Mouse (Mus musculus): ENCODE results near the gene Tm2d1. TPM values are rescaled to one million over a fixed set of nuclear protein-coding genes. Genes with fewer than 3 reads are reported as not detected.

Tm2d1 gene
- polyA plus RNA-seq, 1 experiment from 2014 or later, result 143 TPM

DNA sequence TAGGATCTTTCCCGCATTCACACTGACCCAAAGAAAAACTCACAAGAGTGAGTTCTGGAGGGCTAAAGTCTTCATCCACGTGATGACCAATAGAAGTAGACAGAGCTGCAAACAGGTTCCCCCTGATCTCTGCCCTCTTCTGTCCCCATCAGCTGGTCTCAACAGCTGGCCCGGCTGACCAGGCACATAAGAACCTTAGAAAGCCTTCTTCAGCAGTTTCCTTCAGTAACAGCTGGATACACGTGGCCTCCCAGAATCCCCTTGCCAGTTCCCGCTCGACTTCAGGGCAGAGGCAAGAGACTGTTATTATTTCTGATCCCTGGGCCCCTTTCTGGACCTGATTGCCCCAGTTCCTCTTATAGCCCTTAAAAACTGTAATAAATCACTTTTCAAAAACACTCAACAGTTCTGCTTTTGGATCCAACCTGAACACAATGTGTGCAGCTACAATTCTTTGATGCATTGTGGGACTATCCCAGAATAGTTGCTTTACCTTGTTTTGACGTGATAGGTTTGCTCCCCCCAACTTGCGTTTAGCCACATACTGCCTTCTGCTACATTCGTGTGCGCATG, 43.0 kb downstream of the Tm2d1 start:
- Histone ChIP-seq H3K27ac (ENCODE audit: low read length) (no peak overlapping the region), H3K4me3 (ENCODE audit: low read depth, low read length) (no peak overlapping the region), H3K9ac (ENCODE audit: low read depth, low read length) (no peak overlapping the region), H3K4me2 (ENCODE audit: low read length) (no peak overlapping the region), H3K36me3 (ENCODE audit: control insufficient read depth, insufficient read depth, low read length) (no peaks in the 10 kb centered on the region), H3K9me3 (replicated peaks; ENCODE audit: control insufficient read depth, low read length, poor library complexity, severe bottlenecking) (no peaks in the 10 kb centered on the region), H3K27me3 (ENCODE audit: control insufficient read depth, insufficient read depth, low read depth, low read length) (no peaks in the 10 kb centered on the region), H3K4me1 (ENCODE audit: control insufficient read depth, insufficient read depth, low read length) (no peaks in the 10 kb centered on the region)
- ATAC-seq, result no peak
- WGBS, result 86% methylated on average over 10 of the region's 10 CpGs

GRCm38 (mm10) chr4:98338636-98339630, 44.2 kb downstream of the Tm2d1 start:
- Histone ChIP-seq H3K4me3 (ENCODE audit: low read depth, low read length) (no peak overlapping the region), H3K9me3 (replicated peaks; ENCODE audit: control insufficient read depth, low read length, poor library complexity, severe bottlenecking) (no peaks in the 10 kb centered on the region), H3K9ac (ENCODE audit: low read depth, low read length) (no peak overlapping the region), H3K27me3 (ENCODE audit: control insufficient read depth, insufficient read depth, low read depth, low read length) (no peaks in the 10 kb centered on the region), H3K4me2 (ENCODE audit: low read length) (no peak overlapping the region), H3K4me1 (ENCODE audit: control insufficient read depth, insufficient read depth, low read length) (no peaks in the 10 kb centered on the region), H3K36me3 (ENCODE audit: control insufficient read depth, insufficient read depth, low read length) (no peaks in the 10 kb centered on the region), H3K27ac (ENCODE audit: low read length) (no peak overlapping the region)
- ATAC-seq, result peak; percentile 36; the same call in 1 of the 2 replicates
- 44% methylated on average over 14 of the region's 14 CpGs for WGBS

DNA sequence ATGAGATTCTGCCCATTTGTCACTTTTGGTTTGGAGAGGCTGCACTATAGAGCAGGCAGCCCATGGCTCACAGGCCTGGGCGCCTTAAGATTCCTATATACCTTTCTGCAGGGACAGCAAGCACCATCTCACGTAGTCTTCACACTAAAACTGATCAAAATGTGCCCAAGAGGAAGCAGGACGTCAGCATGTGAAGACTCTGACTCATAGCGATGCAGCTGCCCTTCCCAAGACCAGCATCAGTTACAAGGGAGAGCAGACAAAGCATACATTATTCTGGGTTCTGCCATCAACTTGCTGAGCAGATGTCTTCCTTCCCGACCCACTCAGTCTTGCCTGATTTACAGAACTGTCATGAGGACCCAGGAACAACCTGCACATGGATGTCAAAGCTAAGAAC, 45.9 kb downstream of the Tm2d1 start:
- Histone ChIP-seq H3K27me3 (ENCODE audit: control insufficient read depth, insufficient read depth, low read depth, low read length) (no peaks in the 10 kb centered on the region), H3K27ac (ENCODE audit: low read length) (no peak overlapping the region), H3K9ac (ENCODE audit: low read depth, low read length) (no peak overlapping the region), H3K4me3 (ENCODE audit: low read depth, low read length) (no peak overlapping the region), H3K4me2 (ENCODE audit: low read length) (no peak overlapping the region), H3K36me3 (ENCODE audit: control insufficient read depth, insufficient read depth, low read length) (no peaks in the 10 kb centered on the region), H3K4me1 (ENCODE audit: control insufficient read depth, insufficient read depth, low read length) (no peaks in the 10 kb centered on the region), H3K9me3 (replicated peaks; ENCODE audit: control insufficient read depth, low read length, poor library complexity, severe bottlenecking) (no peaks in the 10 kb centered on the region)
- no peak for ATAC-seq
- WGBS, result 77% methylated on average over 5 of the region's 5 CpGs

GRCm38 (mm10) chr4:98335726-98336125, 47.4 kb downstream of the Tm2d1 start:
- Histone ChIP-seq H3K27me3 (ENCODE audit: control insufficient read depth, insufficient read depth, low read depth, low read length) (no peaks in the 10 kb centered on the region), H3K9me3 (replicated peaks; ENCODE audit: control insufficient read depth, low read length, poor library complexity, severe bottlenecking) (no peaks in the 10 kb centered on the region), H3K4me2 (ENCODE audit: low read length) (no peak overlapping the region), H3K9ac (ENCODE audit: low read depth, low read length) (no peak overlapping the region), H3K27ac (ENCODE audit: low read length) (no peak overlapping the region), H3K36me3 (ENCODE audit: control insufficient read depth, insufficient read depth, low read length) (no peaks in the 10 kb centered on the region), H3K4me3 (ENCODE audit: low read depth, low read length) (no peak overlapping the region), H3K4me1 (ENCODE audit: control insufficient read depth, insufficient read depth, low read length) (no peaks in the 10 kb centered on the region)
- 90% methylated on average over 8 of the region's 8 CpGs for WGBS
- no peak for ATAC-seq

- H3K9ac ChIP-seq (ENCODE audit: low read depth, low read length), result peak overlapping the region; percentile 59
- peak; percentile 96 for ATAC-seq
- H3K4me2 ChIP-seq (ENCODE audit: low read length), result peak overlapping the region; percentile 65
- no peaks in the 10 kb centered on the region for H3K36me3 ChIP-seq (ENCODE audit: control insufficient read depth, insufficient read depth, low read length)
- H3K27ac ChIP-seq (ENCODE audit: low read length), result peak overlapping the region; percentile 80
- H3K4me3 ChIP-seq (ENCODE audit: low read depth, low read length), result peak overlapping the region; percentile 41
- under 1% methylated on average over 29 of the region's 29 CpGs for WGBS
- no peaks in the 10 kb centered on the region for H3K27me3 ChIP-seq (ENCODE audit: control insufficient read depth, insufficient read depth, low read depth, low read length)
- H3K4me1 ChIP-seq (ENCODE audit: control insufficient read depth, insufficient read depth, low read length), result peaks cover 7% of the 10 kb centered on the region; the same call in 1 of the 2 replicates
- peaks cover 3% of the 10 kb centered on the region; the same call in 1 of the 2 replicates for H3K9me3 ChIP-seq (replicated peaks; ENCODE audit: control insufficient read depth, low read length, poor library complexity, severe bottlenecking)
These were observed 60.9 kb downstream of the Tm2d1 start for GRCm38 (mm10) chr4:98322223-98322622.

GRCm38 (mm10) chr4:98321371-98322111, 61.6 kb downstream of the Tm2d1 start:
- Histone ChIP-seq H3K27ac (ENCODE audit: low read length) (peak overlapping the region; percentile 80), H3K36me3 (ENCODE audit: control insufficient read depth, insufficient read depth, low read length) (no peaks in the 10 kb centered on the region), H3K9ac (ENCODE audit: low read depth, low read length) (peak overlapping the region; percentile 59), H3K27me3 (ENCODE audit: control insufficient read depth, insufficient read depth, low read depth, low read length) (no peaks in the 10 kb centered on the region), H3K9me3 (replicated peaks; ENCODE audit: control insufficient read depth, low read length, poor library complexity, severe bottlenecking) (peaks cover 3% of the 10 kb centered on the region; the same call in 1 of the 2 replicates), H3K4me1 (ENCODE audit: control insufficient read depth, insufficient read depth, low read length) (peaks cover 7% of the 10 kb centered on the region; the same call in 1 of the 2 replicates), H3K4me3 (ENCODE audit: low read depth, low read length) (peak overlapping the region; percentile 41), H3K4me2 (ENCODE audit: low read length) (peak overlapping the region; percentile 65)
- WGBS, result under 1% methylated on average over 18 of the region's 18 CpGs
- ATAC-seq, result peak; percentile 81

DNA sequence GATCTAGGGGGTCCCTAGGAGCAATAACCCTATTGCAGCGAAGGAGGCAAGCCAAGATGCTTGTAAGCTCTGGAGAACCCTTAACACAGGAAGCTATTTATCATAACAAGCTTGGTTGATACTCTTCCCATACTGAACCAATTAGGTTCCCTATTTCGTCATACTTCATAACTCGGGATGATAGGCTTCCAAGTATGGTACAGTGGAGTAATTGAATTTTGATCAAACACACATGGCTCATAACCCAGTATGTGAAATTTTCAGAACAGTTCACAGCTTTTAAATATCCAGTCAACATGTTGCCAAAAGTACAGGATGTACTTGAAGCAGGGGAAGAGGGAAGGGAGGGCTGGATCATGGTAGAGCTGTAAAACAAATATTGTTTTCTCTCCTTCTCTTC, 64.3 kb downstream of the Tm2d1 start:
- H3K4me3 ChIP-seq (ENCODE audit: low read depth, low read length), result no peak overlapping the region
- no peaks in the 10 kb centered on the region for H3K9me3 ChIP-seq (replicated peaks; ENCODE audit: control insufficient read depth, low read length, poor library complexity, severe bottlenecking)
- no peak for ATAC-seq
- no peaks in the 10 kb centered on the region for H3K27me3 ChIP-seq (ENCODE audit: control insufficient read depth, insufficient read depth, low read depth, low read length)
- no peaks in the 10 kb centered on the region for H3K36me3 ChIP-seq (ENCODE audit: control insufficient read depth, insufficient read depth, low read length)
- no peak overlapping the region for H3K9ac ChIP-seq (ENCODE audit: low read depth, low read length)
- 84% methylated on average over 3 of the region's 3 CpGs for WGBS
- H3K4me1 ChIP-seq (ENCODE audit: control insufficient read depth, insufficient read depth, low read length), result peaks cover 7% of the 10 kb centered on the region; the same call in 1 of the 2 replicates
- no peak overlapping the region for H3K27ac ChIP-seq (ENCODE audit: low read length)
- no peak overlapping the region for H3K4me2 ChIP-seq (ENCODE audit: low read length)

DNA sequence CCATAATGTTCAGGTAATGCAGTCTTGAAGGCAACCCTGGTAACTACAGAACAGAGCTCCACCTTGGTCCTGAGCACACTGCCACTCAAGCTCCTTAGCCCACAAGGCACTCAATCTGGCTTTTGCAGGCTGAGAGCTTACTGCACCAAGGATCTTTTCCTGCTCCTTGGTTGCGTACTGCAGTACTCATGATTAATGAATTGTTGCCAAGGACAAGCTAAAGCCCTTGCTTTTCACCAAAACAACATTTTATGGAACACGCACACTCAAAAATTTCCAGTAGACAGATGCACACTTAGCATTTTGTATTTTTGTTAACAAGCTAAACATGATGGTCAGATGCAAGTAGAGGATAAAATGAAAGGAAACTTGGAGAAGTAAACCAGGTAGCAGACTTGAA, 66.0 kb downstream of the Tm2d1 start:
- no peak overlapping the region for H3K4me3 ChIP-seq (ENCODE audit: low read depth, low read length)
- no peaks in the 10 kb centered on the region for H3K36me3 ChIP-seq (ENCODE audit: control insufficient read depth, insufficient read depth, low read length)
- H3K9ac ChIP-seq (ENCODE audit: low read depth, low read length), result no peak overlapping the region
- peaks cover 5% of the 10 kb centered on the region; the same call in 1 of the 2 replicates for H3K4me1 ChIP-seq (ENCODE audit: control insufficient read depth, insufficient read depth, low read length)
- H3K27me3 ChIP-seq (ENCODE audit: control insufficient read depth, insufficient read depth, low read depth, low read length), result no peaks in the 10 kb centered on the region
- 91% methylated on average over 2 of the region's 2 CpGs for WGBS
- ATAC-seq, result no peak
- H3K27ac ChIP-seq (ENCODE audit: low read length), result no peak overlapping the region
- H3K9me3 ChIP-seq (replicated peaks; ENCODE audit: control insufficient read depth, low read length, poor library complexity, severe bottlenecking), result no peaks in the 10 kb centered on the region
- H3K4me2 ChIP-seq (ENCODE audit: low read length), result no peak overlapping the region
